Mouse (Mus musculus) 3134 (cell line): ENCODE results near the gene Cnksr1.

ENCODE experiments used
- DNase-seq: peaks from one replicate; pipeline ENCODE4 v3.0.0-alpha.2; 2011; ENCODE audit warnings: low spot score; ENCODE audit not compliant: insufficient read length; ENCODE audit errors: extremely low read depth

Cnksr1 gene

DNA sequence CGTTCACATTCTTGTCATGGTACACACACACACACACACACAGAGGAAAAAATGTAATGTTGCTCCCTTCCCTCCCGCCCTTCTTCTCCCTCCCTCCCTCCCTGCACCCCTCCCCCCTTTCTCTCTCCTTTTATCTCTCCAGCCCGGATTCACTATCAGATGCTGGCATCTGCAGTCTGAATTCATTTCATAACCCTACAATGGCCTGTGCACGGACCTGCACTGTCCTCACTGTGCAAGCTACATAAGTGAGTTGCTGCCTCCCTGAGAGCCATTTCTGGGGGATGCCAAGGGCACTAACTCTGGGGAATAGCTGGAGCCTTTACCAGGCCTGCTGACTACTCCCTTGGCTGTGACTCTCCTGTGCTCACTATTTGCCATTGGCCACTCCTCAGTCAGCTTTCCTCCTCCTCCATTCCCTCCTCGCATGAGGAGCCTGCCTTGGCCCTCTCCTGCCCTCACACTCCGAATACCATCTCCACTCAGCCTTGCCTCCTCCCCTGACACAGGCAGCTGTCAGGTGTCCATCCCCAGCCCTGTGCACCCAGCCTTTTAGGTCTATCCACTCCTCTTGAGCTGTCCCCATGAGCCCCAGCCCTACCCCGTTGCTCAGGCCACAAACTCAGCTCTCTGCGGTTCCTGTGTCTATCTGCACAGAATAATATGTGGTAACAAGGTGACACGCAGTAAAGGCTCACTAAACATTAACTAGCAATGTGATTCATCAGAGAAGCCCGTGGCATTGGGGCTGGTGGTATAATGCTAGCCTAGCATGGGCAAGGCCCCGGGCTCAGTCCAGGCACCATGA, 15.2 kb downstream of the Cnksr1 start:
- peak; percentile 23 for DNase-seq

DNA sequence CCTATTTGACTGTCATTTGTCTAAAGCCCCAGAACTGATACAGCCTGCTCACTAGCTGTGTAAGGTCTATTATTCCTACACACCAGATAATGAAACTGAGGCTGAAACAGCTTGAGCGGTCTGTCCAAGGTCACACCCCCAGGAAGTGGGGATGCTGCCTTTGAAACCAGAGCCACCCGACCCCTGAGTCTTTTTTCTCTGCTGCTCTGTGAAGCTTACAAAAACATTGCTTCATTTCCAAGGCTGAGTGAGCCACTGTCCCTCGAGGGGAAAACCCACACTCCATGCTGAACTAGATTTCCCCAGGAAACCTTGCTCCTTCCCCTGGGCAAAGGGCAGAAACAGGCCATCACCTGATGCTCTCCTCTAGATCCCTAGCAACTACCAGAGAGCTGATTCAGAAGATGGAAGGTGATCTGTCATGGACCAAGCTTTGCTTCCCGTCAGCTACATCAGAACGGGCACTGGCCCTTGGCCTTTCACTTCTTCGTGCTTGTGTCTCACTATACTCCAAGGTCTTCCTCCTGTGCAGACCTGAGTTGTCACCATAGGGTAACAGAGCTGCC, 31.6 kb downstream of the Cnksr1 start:
- DNase-seq = no peak

- DNase-seq = no peak
Measured at GRCm38 (mm10) chr4:134203340-134203896, 34.8 kb downstream of the Cnksr1 start.

- no peak for DNase-seq
Measured at GRCm38 (mm10) chr4:134202904-134203303, 35.3 kb downstream of the Cnksr1 start, which contains the start of gene Gm7534. Gene Gm7534, minus strand, starts transcription at chr4:134203004.

DNA sequence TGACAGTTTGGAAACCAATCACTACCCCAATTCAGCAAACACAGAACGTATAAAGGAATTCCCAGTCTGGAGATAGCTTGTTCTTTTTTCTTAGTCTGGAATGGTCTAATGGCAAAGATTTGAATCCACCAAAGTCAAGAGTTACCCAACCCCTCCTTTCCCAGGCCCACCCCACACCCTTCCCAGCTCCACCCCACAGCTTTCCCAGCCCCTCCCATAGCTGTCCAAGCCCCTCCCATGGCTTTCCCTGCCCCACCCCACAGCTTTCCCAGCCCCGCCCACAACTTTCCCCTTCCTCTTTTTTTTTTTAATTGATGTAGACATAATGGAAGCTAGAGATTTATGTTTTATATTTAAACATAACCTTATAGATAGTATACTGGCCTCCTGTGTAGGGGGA, 38.8 kb downstream of the Cnksr1 start:
- DNase-seq = no peak

DNA sequence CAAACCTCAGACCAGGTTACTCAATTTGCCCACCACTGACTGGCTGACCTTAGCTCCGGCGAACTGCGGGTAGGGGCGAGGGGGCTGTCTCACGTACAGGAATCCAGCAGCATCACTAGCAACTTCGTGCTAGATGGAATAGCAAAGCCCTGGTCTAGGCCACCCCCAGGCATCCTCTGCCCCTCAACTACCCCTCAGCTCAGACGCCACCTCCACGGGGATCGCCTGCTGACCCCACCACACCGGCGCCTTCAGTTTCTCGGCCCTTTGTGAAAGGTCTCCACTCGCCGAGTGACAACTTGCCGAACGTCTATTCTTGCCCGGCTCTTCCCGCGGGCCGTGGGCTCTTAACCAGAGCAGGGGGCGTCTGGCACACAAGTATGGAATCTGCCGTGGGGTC, 51.9 kb downstream of the Cnksr1 start:
- DNase-seq = no peak

GRCm38 (mm10) chr4:134185569-134185968, 52.6 kb downstream of the Cnksr1 start:
- no peak for DNase-seq

- DNase-seq = no peak
Measured at GRCm38 (mm10) chr4:134183711-134184110, 54.5 kb downstream of the Cnksr1 start.

DNA sequence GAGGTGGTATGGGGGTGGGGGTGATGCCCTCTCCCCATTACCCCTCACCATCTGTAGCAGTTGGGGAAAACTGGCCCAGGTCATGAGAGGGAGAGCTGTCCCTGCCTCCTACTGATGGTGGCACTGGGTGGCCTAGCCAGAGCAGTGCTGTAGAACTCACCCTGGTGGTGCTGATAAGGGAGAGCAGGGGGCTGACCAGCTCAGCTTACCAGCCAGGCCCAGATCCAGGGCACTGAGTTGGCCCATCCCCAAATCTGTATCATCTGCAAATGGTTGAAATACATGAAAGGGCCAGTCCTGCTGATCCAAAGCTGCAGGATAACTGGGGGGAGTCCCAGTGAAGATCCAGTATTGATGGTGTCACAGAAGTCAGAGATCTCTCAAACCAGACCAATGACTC, 56.4 kb downstream of the Cnksr1 start:
- no peak for DNase-seq

- no peak for DNase-seq
Measured at GRCm38 (mm10) chr4:134181112-134181511, 57.1 kb downstream of the Cnksr1 start.
